Mouse (Mus musculus): Measurements from ENCODE around the gene Vgll1.

Vgll1 gene

DNA sequence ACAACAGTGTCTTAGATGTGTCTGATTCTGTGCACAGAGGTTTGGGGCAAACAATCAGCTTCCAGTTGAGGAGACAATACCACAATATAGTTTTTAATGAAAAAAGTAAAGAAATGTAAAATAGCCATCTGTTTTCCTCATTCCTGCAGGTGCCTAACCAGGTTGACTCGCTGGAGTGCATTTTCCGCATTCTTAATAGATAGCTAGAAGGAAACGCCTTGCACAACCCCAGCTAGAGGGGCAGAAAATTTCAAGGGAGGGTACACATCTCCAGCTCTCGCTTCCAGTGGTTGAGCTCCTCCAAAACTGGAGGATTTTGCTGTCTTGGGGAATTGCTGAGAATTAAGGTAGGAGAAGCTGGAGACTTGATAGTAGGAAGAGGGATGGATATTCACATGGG lies at the start of gene Vgll1:
Gene Vgll1, plus strand, starts transcription at position 301 of the 400 bp plus-strand sequence.
- no peak for DNase-seq (ENCODE audit: low spot score in 2 of 2)

DNA sequence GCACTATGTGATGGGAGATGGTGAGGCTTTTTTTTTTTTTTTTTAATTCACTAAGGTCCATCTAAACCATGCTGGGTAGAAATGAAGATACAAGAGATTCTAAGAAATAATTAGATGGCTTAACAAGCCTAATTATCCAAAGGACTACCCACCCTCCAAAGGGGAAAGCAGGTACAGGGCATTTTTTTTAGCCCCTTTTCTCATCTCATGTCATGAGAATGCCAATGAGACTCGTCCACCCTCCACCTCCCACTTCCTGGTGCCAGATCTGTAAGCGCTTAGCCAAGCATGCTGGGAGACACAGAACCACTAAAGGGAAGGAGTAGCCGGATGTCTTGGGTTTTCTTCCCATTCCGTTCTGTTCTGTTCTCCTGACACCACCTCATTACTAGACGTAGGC lies 45.1 kb upstream of the Vgll1 start, which contains the start of gene Brs3:
Gene Brs3, plus strand, starts transcription at position 301 of the 400 bp plus-strand sequence.
- no peak for DNase-seq (ENCODE audit: low spot score in 2 of 2)

DNA sequence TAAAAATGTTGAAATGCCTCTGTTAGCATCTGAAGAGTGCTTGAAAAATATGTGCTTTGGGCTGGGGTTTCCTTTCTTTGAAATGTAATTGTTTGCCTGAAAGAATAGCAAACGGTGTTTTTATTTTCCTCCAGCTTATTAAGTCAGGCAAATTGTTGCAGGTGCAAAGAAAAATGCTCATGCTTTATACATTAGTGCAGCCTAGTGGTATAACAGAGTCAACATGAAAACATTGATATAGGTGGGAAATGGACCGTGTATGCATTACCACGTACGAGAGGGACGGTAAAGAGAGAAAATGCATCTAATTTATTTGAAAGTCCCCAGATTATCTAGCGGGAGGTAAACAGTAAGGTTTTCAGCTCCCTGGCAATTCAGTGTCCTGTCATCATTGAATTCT lies 44.0 kb upstream of the Vgll1 start:
- DNase-seq (ENCODE audit: low spot score in 2 of 2), result no peak

DNA sequence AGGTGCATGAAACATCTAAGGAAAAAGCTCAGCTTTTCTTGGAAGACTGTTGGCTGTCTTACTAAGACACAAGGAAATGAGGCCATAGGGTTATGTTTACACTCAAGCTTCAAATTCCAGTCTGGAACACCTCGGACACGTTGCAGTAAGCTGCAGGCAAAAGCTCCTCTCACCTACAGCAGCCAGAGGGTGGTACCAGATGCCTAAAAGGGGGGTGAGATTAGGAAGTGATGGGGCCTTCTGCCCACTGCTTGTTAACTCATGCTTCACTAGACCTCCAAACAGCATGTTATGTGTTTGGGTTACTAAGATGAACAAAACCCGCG lies 35.1 kb upstream of the Vgll1 start:
- DNase-seq (ENCODE audit: low spot score in 2 of 2), result no peak

DNA sequence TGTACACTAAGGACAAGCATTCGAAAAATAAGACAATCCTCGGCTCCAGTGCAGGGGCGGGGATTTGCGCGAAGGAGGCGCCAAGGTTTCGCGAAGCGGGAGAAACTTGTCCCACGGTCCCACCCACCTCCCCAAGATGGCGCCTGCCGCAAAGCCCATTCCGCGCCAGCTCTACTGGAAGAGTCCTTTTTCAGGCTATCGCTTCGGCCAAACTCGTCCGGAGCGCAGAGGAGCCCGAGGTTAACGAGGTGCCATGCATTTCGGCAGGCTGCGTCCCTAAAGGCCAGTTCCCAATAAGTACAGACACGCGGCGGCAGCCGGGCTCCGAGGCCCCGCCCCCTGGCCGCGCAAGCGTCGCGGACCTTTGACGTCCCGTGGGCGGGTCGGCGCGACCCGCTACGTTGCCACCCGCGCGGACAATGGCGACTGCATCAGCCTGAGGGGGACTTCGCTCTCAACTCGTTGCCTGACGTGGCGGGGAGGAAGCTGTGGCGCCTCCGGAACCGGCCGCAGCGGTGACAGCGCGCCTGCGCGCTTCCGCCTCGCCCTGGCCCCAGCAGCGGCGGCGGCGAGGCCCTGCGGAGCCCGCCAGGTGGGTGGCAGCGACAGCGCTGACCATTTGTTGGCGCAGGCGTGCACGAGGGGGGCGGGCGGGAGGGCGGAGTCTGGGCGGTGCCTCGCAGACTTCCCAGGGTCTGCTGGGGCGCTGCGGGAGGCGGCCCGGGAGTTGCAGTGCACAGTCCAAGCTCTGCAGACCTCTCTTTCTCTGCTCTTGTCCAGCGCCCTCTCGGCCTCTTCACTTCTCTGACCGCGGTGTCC lies 34.5 kb upstream of the Vgll1 start, which contains the start of gene Htatsf1:
Gene Htatsf1, plus strand, starts transcription at position 410 of the 819 bp plus-strand sequence.
- peak; percentile 53 to 55 for DNase-seq (ENCODE audit: low spot score in 2 of 2)

DNA sequence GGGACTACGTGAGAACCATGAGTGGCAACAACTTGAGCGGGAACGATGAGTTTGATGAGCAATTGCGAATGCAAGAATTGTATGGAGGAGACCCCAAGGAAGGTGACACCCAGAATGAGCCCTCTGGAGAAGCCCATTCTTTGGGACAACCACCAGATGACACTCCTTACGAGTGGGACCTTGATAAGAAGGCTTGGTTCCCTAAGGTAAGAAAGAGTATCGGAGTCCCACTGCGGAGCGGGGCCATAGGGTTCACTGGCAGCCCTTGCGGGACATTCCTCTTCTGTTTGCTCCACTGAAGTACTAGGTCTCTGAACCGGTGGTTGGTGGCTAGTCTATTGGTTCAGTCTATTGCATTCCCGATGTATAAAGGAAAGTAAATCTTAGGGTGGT lies 33.9 kb upstream of the Vgll1 start:
- no peak for DNase-seq (ENCODE audit: low spot score in 2 of 2)

DNA sequence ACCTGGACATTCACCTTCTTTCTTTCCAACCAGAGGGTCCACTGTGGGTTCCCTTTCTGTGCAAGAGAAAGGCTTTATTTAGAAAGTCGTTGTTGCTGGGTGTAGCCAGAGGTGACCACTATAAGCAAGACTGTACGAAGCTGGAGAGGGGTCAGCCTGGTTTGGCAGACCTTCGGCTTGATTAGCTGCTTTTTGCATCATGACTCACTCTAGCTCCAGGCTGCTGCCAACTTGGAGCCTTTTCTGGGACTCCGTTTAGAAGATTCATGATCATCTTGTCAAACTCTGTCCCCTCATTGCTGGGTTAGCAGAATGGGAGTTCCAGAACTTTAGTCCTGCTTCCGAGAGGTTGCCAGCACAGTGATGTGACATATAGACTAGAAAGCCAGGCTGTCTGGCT lies 6.4 kb upstream of the Vgll1 start:
- no peak for DNase-seq (ENCODE audit: low spot score in 2 of 2)

DNA sequence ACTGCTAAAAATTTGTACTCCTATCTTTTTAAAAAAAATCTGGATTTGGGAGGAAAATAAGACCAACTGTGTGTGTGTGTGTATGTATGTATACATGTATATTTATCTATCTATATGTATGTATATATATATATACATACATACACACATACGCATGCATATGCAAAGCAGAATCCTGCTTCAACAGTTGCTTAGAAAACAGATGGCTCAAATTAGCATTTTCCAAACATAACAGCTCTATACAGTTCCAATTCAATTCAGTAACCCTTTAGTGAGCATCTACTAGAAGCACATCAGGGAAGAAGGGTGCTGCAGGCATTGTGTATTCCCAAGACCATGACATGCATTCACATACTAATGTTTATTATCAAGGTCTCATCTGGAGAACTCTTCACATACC lies 15.5 kb downstream of the Vgll1 start:
- DNase-seq (ENCODE audit: low spot score in 2 of 2), result no peak

DNA sequence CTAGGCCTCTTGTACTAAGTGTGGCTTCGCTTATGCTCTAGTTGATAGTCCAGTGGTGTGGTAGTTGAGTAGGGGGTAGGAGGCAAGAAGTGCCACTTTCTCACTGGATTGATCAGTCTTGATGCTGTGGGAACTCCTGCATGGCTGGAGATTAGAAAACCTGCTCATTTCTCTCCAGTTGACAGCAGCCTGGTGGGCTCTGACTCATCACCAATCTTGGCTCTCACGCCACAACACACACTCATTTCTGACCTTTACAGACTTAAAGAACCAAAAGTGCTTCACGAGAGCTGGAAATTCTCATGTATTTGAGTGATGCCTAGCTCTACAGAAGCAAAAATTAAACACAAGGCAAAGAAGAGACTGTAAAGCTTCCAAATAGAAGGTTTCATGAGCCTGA lies 19.1 kb downstream of the Vgll1 start:
- no peak for DNase-seq (ENCODE audit: low spot score in 2 of 2)

DNA sequence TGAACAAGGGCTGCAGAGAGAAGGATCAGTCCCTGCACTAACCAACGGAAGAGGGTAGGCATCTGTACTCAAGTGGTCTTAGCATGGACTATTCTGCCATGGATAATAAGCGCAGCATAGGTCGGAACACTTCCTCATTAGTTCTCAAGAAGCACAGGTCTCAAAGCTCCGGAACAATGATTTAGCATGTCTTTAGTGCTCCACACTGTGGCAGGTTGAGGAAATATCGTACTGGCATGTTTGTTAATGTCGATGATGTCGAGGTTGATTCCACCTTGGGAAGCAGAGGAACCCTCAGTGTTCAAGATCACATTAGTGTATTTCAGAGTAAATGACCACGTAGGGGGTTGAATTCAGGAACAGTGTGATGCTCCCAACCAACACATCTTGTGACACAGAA lies 30.2 kb downstream of the Vgll1 start:
- DNase-seq (ENCODE audit: low spot score in 2 of 2), result no peak

DNA sequence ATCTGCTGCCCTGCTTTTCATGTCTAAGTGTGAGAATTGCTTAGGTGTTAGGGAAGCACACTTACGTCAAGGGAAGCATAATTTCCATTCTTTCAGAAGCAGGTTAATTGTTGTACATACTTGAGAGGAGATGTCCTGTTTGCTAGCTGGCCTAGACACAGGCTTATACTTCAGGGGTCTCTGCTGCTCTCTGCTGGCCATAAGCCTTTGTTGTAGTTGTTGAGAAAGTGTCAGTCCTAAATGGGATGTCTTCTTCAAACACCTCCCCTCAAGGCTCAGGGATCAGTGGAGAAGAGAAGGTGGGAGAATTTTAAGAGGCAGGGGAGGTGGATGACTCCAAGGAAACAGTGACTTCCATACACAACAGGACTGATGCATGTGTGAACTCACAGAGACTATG lies 32.9 kb downstream of the Vgll1 start:
- DNase-seq (ENCODE audit: low spot score in 2 of 2), result no peak

DNA sequence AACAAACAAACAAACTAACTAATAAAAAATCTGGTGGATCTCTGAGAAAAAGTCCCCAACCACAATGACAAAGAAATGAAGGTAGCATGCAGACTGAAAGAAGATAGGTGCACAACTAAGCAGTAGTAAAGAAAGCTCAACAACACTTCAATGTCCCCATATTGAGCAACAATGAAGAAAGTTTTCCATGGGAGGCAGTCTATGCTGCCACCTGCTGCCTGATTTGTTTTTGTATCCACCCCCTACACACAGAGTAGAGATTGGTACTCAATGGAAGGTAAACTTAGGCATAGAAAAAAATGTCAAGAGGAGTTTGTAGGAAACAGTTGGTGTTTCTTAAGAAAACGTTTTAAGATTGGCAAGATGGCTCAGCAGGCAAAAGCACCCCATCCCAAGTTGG lies 42.7 kb downstream of the Vgll1 start:
- DNase-seq (ENCODE audit: low spot score in 2 of 2), result no peak

DNA sequence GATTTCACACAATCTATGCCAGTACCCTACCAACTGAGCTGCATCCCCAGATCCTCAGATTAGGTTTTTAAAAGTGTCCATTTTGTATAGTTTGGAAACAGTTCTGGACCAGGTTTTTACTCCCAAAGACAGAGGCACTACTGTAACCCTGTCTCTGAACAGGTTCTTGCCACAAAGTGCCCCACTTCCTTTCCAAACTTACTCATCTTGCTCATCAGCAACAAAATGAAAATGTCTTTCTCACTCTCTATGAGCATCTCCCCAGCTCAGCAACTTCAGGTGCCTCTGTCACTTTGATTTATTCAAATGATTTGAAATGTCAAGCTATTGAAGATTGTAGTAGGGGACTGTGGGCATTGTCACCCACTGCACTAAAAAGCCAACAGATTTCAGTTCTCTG lies 49.7 kb downstream of the Vgll1 start:
- no peak for DNase-seq (ENCODE audit: low spot score in 2 of 2)

DNA sequence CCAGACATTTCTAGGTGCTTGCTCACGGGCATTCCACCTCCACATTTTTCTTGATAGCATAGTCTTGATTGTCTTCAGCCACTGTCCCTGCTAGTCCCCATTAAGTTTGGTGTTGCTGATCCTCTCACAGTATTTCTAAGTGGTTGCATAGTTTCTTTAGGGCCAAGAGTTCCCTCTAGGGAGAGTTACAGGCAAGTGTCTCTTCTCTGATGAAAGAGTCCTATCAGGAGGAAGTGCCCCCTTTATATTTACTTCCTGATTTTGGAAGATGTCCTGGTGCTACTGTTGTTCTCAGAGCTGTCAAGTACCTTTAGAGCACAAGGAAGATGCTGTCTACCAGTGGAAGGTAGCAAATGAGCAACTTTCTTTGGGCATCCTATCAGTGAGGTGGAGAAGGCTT lies 65.6 kb downstream of the Vgll1 start:
- no peak for DNase-seq (ENCODE audit: low spot score in 2 of 2)

Measured in right cerebral cortex, postnatal 36 days (tissue).